Mouse (Mus musculus) intestine, embryonic 16.5 days (tissue): ENCODE measurements around the gene Tmem60. TPM values are rescaled to one million over a fixed set of nuclear protein-coding genes. Genes with fewer than 3 reads are reported as not detected.

Source experiments
- ATAC-seq: fragments of 200-750 bp; cut with Nextera tagmentation; 2 replicates; pipeline ENCODE4 v1.8.0; 2017; ENCODE audit warnings: moderate TSS enrichment, moderate library complexity
- H3K27ac ChIP-seq: fragments of 300-500 bp; sonication (generic); 2 replicates; pipeline ENCODE4 v1.5.1; 2014; ENCODE audit warnings: mild to moderate bottlenecking, low read length
- H3K27me3 ChIP-seq: fragments of 300-500 bp; sonication (generic); replicated peaks from 2 replicates; pipeline ENCODE4 v1.6.1; 2014; ENCODE audit warnings: low read length, control low read depth, mixed read lengths; ENCODE audit not compliant: control insufficient read depth, insufficient read depth
- H3K36me3 ChIP-seq: fragments of 300-500 bp; sonication (generic); 2 replicates; pipeline ENCODE4 v1.6.1; 2014; ENCODE audit warnings: low read length, control low read depth; ENCODE audit not compliant: control insufficient read depth, insufficient read depth
- H3K4me1 ChIP-seq: fragments of 300-500 bp; sonication (generic); 2 replicates; pipeline ENCODE4 v1.6.1; 2014; ENCODE audit warnings: low read length, control low read depth, mixed read lengths; ENCODE audit not compliant: control insufficient read depth, insufficient read depth
- H3K4me2 ChIP-seq: fragments of 300-500 bp; sonication (generic); 2 replicates; pipeline ENCODE4 v1.6.1; 2014; ENCODE audit warnings: low read depth, low read length, control low read depth
- H3K4me3 ChIP-seq: fragments of 300-500 bp; sonication (generic); 2 replicates; pipeline ENCODE4 v1.5.1; 2014; ENCODE audit warnings: mild to moderate bottlenecking, low read length
- H3K9ac ChIP-seq: fragments of 300-500 bp; sonication (generic); 2 replicates; pipeline ENCODE4 v1.6.1; 2014; ENCODE audit warnings: low read depth, low read length
- H3K9me3 ChIP-seq: fragments of 300-500 bp; sonication (generic); 2 replicates; pipeline ENCODE4 v1.6.1; 2016; ENCODE audit warnings: low read length, control low read depth; ENCODE audit not compliant: control insufficient read depth
- WGBS: fragments of 180-500 bp; shearing (Covaris S2); extraction: QIAGEN DNeasy Blood & Tissue Kit; methylation state at CpG from one replicate; pipeline ENCODE4 v1.1.7; 2014; 5-methylcytosine and 5-hydroxymethylcytosine counted together
- polyA plus RNA-seq: library from polyadenylated mRNA; unstranded; fragments of >200 nt; fragmentation: Nextera tagmentation; extraction: Ambion mirVana; gene quantifications from 2 replicates; pipeline ENCODE4 v1.2.1, GENCODE M21; 2015

Tmem60 gene
- polyA plus RNA-seq, 1 experiment from 2014 or later, result 55.4 TPM

DNA sequence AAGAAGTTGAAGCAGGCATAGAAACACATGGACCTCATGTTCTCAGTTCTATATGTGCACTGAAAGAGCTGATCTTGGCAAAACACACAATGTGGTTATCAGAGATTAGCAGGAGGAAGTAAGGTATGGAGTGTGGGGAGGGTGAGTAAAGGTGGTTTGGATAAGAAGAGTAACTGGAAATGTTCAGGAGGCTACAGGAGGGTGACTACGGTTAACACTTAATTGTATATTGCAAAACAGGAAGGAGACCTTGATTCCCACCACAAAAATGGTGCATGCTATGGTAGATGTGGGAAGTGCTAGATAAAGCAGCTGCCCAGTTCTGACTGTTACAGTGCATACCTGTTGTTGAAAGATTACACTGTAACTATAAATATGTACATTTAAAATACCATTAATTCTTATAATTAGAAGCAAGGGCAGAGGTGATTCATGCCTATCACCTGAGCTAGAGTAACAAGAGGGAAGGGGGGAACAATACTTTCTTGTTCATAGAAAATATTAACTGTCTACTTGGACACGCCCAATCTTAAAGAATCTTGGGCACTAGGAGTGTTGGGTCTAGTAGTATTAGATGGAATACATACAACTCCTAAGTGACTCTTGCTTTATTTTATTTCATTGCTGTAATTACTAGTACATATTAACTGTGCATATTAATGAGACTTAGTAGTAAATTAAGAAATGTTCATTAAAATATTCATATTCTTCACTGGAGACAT, 15.6 kb downstream of the Tmem60 start:
- no peaks in the 10 kb centered on the region for H3K27me3 ChIP-seq
- no peak overlapping the region for H3K4me3 ChIP-seq
- peaks cover 12% of the 10 kb centered on the region for H3K36me3 ChIP-seq
- H3K9me3 ChIP-seq, result no peaks in the 10 kb centered on the region
- WGBS, result 77% methylated on average over 2 of the region's 2 CpGs
- no peak overlapping the region for H3K9ac ChIP-seq
- no peak overlapping the region for H3K4me2 ChIP-seq
- ATAC-seq, result peak; percentile 93
- H3K4me1 ChIP-seq, result no peaks in the 10 kb centered on the region
- no peak overlapping the region for H3K27ac ChIP-seq

- Histone ChIP-seq H3K9ac (no peak overlapping the region), H3K27me3 (no peaks in the 10 kb centered on the region), H3K27ac (no peak overlapping the region), H3K9me3 (no peaks in the 10 kb centered on the region), H3K36me3 (peaks cover 7% of the 10 kb centered on the region; the same call in 1 of the 2 replicates), H3K4me2 (no peak overlapping the region), H3K4me1 (no peaks in the 10 kb centered on the region), H3K4me3 (no peak overlapping the region)
- no peak for ATAC-seq
- WGBS, result 92% methylated on average over 2 of the region's 2 CpGs
Measured at GRCm38 (mm10) chr5:20904647-20905046, 22.7 kb downstream of the Tmem60 start.

- Histone ChIP-seq H3K4me3 (no peak overlapping the region), H3K9me3 (no peaks in the 10 kb centered on the region), H3K27ac (no peak overlapping the region), H3K4me2 (no peak overlapping the region), H3K4me1 (no peaks in the 10 kb centered on the region), H3K36me3 (peaks cover 7% of the 10 kb centered on the region; the same call in 1 of the 2 replicates), H3K9ac (no peak overlapping the region), H3K27me3 (no peaks in the 10 kb centered on the region)
- ATAC-seq, result no peak
- 66% methylated on average over 2 of the region's 2 CpGs for WGBS
Measured at GRCm38 (mm10) chr5:20905437-20905836, 23.4 kb downstream of the Tmem60 start.

- no peaks in the 10 kb centered on the region for H3K27me3 ChIP-seq
- 96% methylated on average over 7 of the region's 7 CpGs for WGBS
- no peaks in the 10 kb centered on the region for H3K4me1 ChIP-seq
- no peaks in the 10 kb centered on the region for H3K9me3 ChIP-seq
- no peak overlapping the region for H3K4me3 ChIP-seq
- H3K9ac ChIP-seq, result no peak overlapping the region
- H3K27ac ChIP-seq, result no peak overlapping the region
- 0 out of 2 replicates have a peak, but pooled peaks cover 3% of the 10 kb centered on the region for H3K36me3 ChIP-seq
- no peak for ATAC-seq
- no peak overlapping the region for H3K4me2 ChIP-seq
Measured at GRCm38 (mm10) chr5:20906191-20906590, 24.2 kb downstream of the Tmem60 start.

DNA sequence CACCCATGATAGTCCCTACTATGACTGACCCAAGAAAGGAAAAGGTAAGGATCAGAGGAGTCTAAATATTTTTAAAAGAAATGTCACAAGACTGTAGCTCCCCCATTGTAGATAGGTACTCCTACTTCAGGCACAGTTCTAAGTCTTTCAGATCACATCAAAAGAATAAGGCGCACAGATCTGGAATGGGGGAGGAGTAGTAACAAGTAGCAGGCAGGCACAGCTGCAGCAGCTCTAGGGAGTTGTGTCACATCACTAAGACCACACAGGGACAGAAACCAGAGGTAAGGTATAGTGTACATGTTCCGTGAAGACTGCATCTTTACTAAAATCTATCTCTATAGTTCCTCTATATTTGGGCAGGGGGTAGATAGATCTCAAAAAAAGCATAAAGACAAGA, 29.8 kb downstream of the Tmem60 start:
- Histone ChIP-seq H3K9me3 (no peaks in the 10 kb centered on the region), H3K27me3 (no peaks in the 10 kb centered on the region), H3K4me1 (no peaks in the 10 kb centered on the region), H3K36me3 (no peaks in the 10 kb centered on the region), H3K4me2 (no peak overlapping the region), H3K9ac (no peak overlapping the region), H3K27ac (no peak overlapping the region), H3K4me3 (no peak overlapping the region)
- no peak for ATAC-seq
- WGBS, result 93% methylated on average over 2 of the region's 2 CpGs

GRCm38 (mm10) chr5:20913372-20914275, 31.6 kb downstream of the Tmem60 start:
- no peaks in the 10 kb centered on the region for H3K27me3 ChIP-seq
- H3K9me3 ChIP-seq, result no peaks in the 10 kb centered on the region
- no peak overlapping the region for H3K4me3 ChIP-seq
- 78% methylated on average over 11 of the region's 11 CpGs for WGBS
- ATAC-seq, result peak; percentile 55
- H3K4me1 ChIP-seq, result no peaks in the 10 kb centered on the region
- H3K36me3 ChIP-seq, result no peaks in the 10 kb centered on the region
- H3K27ac ChIP-seq, result no peak overlapping the region
- no peak overlapping the region for H3K9ac ChIP-seq
- H3K4me2 ChIP-seq, result no peak overlapping the region

GRCm38 (mm10) chr5:20918967-20919366, 37.0 kb downstream of the Tmem60 start:
- Histone ChIP-seq H3K4me1 (no peaks in the 10 kb centered on the region), H3K27ac (no peak overlapping the region), H3K9me3 (no peaks in the 10 kb centered on the region), H3K4me2 (no peak overlapping the region), H3K27me3 (no peaks in the 10 kb centered on the region), H3K9ac (no peak overlapping the region), H3K36me3 (no peaks in the 10 kb centered on the region), H3K4me3 (no peak overlapping the region)
- 93% methylated on average over 4 of the region's 4 CpGs for WGBS
- no peak for ATAC-seq

GRCm38 (mm10) chr5:20919566-20919965, 37.6 kb downstream of the Tmem60 start:
- Histone ChIP-seq H3K27ac (no peak overlapping the region), H3K4me3 (no peak overlapping the region), H3K4me1 (no peaks in the 10 kb centered on the region), H3K9me3 (no peaks in the 10 kb centered on the region), H3K36me3 (no peaks in the 10 kb centered on the region), H3K4me2 (no peak overlapping the region), H3K27me3 (no peaks in the 10 kb centered on the region), H3K9ac (no peak overlapping the region)
- 94% methylated on average over 9 of the region's 9 CpGs for WGBS
- no peak for ATAC-seq

- Histone ChIP-seq H3K9ac (no peak overlapping the region), H3K27me3 (no peaks in the 10 kb centered on the region), H3K27ac (no peak overlapping the region), H3K4me3 (no peak overlapping the region), H3K36me3 (no peaks in the 10 kb centered on the region), H3K4me1 (no peaks in the 10 kb centered on the region), H3K4me2 (no peak overlapping the region), H3K9me3 (no peaks in the 10 kb centered on the region)
- WGBS, result 70% methylated on average over 3 of the region's 3 CpGs
- ATAC-seq, result no peak
Measured at GRCm38 (mm10) chr5:20924608-20925007, 42.6 kb downstream of the Tmem60 start.
